ENCODE assay signal across 28 mouse cellular contexts in genomic region chr2:116936371-116936770, GRCm38 (mm10). TPM values are rescaled to one million over a fixed set of nuclear protein-coding genes. Genes with fewer than 3 reads are reported as not detected.
DNase-seq lines count a peak whose midpoint lies in the region; ATAC-seq and TF ChIP-seq lines count a peak whose summit lies in the region.
"Had no signal": no experiment of that assay in that cellular context is flagged by ENCODE, and none has a peak within 500 bp of the region (broad histone marks: within the 10 kb centered on the region; RNA-seq: fewer than 3 reads in every experiment).

No protein-coding gene starts in this region.

- no peak for TF ChIP-seq CTCF in liver, postnatal 0 days (IDR thresholded peaks at IDR 0.05; ENCODE audit: low read depth)

- WGBS in heart, embryonic 11.5 days (ENCODE audit: insufficient replicate concordance) = 50% methylated on average over 2 of the region's 2 CpGs
- WGBS in liver, postnatal 0 days (ENCODE audit: insufficient replicate concordance) = 61% methylated on average over 2 of the region's 2 CpGs

- H3K9me3 ChIP-seq in heart, embryonic 11.5 days (replicated peaks; ENCODE audit: control insufficient read depth, low read length) = no peaks in the 10 kb centered on the region
- no peaks in the 10 kb centered on the region for H3K9me3 ChIP-seq in liver, postnatal 0 days (ENCODE audit: low read length)
- H3K9me3 ChIP-seq: embryonic facial prominence, embryonic 13.5 days; embryonic facial prominence, embryonic 15.5 days; forebrain, embryonic 10.5 days; forebrain, embryonic 12.5 days had no signal

- H3K9ac ChIP-seq in heart, embryonic 11.5 days (ENCODE audit: low read depth, low read length) = no peak overlapping the region
- no peak overlapping the region for H3K9ac ChIP-seq in liver, postnatal 0 days (replicated peaks)
- H3K9ac ChIP-seq: embryonic facial prominence, embryonic 13.5 days; embryonic facial prominence, embryonic 15.5 days; forebrain, embryonic 12.5 days had no signal

- no peaks in the 10 kb centered on the region for H3K36me3 ChIP-seq in heart, embryonic 11.5 days (ENCODE audit: control insufficient read depth, insufficient read depth, low read length)
- no peaks in the 10 kb centered on the region for H3K36me3 ChIP-seq in liver, postnatal 0 days (replicated peaks; ENCODE audit: insufficient read depth, low read length)
- H3K36me3 ChIP-seq: embryonic facial prominence, embryonic 13.5 days; embryonic facial prominence, embryonic 15.5 days; forebrain, embryonic 10.5 days; forebrain, embryonic 12.5 days had no signal

- H3K4me3 ChIP-seq in heart, embryonic 11.5 days (ENCODE audit: low read depth, low read length) = no peak overlapping the region
- H3K4me3 ChIP-seq in liver, postnatal 0 days (ENCODE audit: low read depth, low read length) = no peak overlapping the region
- H3K4me3 ChIP-seq: embryonic facial prominence, embryonic 13.5 days; embryonic facial prominence, embryonic 15.5 days; erythroblast, embryonic 14.5 days; forebrain, embryonic 10.5 days; forebrain, embryonic 12.5 days had no signal

- no peak overlapping the region for H3K27ac ChIP-seq in heart, embryonic 11.5 days (ENCODE audit: low read depth, low read length)
- no peak overlapping the region for H3K27ac ChIP-seq in liver, postnatal 0 days (ENCODE audit: low read depth)
- H3K27ac ChIP-seq: embryonic facial prominence, embryonic 13.5 days; embryonic facial prominence, embryonic 15.5 days; forebrain, embryonic 10.5 days; forebrain, embryonic 12.5 days had no signal

- H3K27me3 ChIP-seq in heart, embryonic 11.5 days (ENCODE audit: control insufficient read depth, insufficient read depth, low read length) = no peaks in the 10 kb centered on the region
- no peaks in the 10 kb centered on the region for H3K27me3 ChIP-seq in liver, postnatal 0 days (ENCODE audit: insufficient read depth, low read length)
- H3K27me3 ChIP-seq: embryonic facial prominence, embryonic 13.5 days; embryonic facial prominence, embryonic 15.5 days; forebrain, embryonic 12.5 days had no signal

- peak; percentile 39 for DNase-seq in adrenal gland, adult 2 months
- no peak for DNase-seq in adrenal gland, adult 8-10 months
- DNase-seq in adrenal gland, postnatal 14 days = peak; percentile 19
- DNase-seq in adrenal gland, postnatal 4 days (ENCODE audit: low spot score in 2 of 2) = no peak
- DNase-seq in heart, adult 11 months = peak; percentile 30
- peak; percentile 32 for DNase-seq in mesoderm, embryonic 11.5 days (ENCODE audit: low read depth, low spot score)
- DNase-seq in liver, postnatal 0 days = no peak
- DNase-seq: cerebellum, adult 11 months; cerebellum, adult 18-20 months; cerebellum, adult 8-10 months; cerebellum, adult 9-11 months; cerebellum, postnatal 14 days; cerebellum, postnatal 36 days had no signal

- no peak for TF ChIP-seq EP300 in liver, postnatal 0 days (IDR thresholded peaks at IDR 0.05; ENCODE audit: low read depth)

- ATAC-seq in heart, embryonic 11.5 days (replicated peaks; ENCODE audit: insufficient number of reproducible peaks, low FRiP score, low TSS enrichment) = no peak
- ATAC-seq in liver, postnatal 0 days = no peak
- ATAC-seq: forebrain, embryonic 14.5 days; forebrain, embryonic 16.5 days had no signal

- H3K4me2 ChIP-seq in heart, embryonic 11.5 days = no peak overlapping the region
- H3K4me2 ChIP-seq in liver, postnatal 0 days (ENCODE audit: low read depth, low read length) = no peak overlapping the region
- H3K4me2 ChIP-seq: embryonic facial prominence, embryonic 13.5 days; embryonic facial prominence, embryonic 15.5 days; forebrain, embryonic 12.5 days had no signal

- H3K4me1 ChIP-seq in heart, embryonic 11.5 days (ENCODE audit: control insufficient read depth, insufficient read depth, low read length) = 0 out of 2 replicates have a peak, but pooled peaks cover 3% of the 10 kb centered on the region
- no peaks in the 10 kb centered on the region; the same call in 1 of the 2 replicates for H3K4me1 ChIP-seq in liver, postnatal 0 days (ENCODE audit: insufficient read depth)
- H3K4me1 ChIP-seq: embryonic facial prominence, embryonic 13.5 days; embryonic facial prominence, embryonic 15.5 days; forebrain, embryonic 12.5 days had no signal

RNA-seq across cellular contexts. Expression of gene Tmco5, which starts 57.9 kb away (rescaled TPM):
- total RNA-seq in adrenal gland, adult 2 months (2021) = not detected
- polyA plus RNA-seq in adrenal gland, adult 2 months (2012; rRNA removed) = not detected in 2 replicates
- total RNA-seq in adrenal gland, adult 8-10 months (2022) = not detected
- total RNA-seq in adrenal gland, postnatal 14 days (2021) = not detected in 2 replicates
- not detected for total RNA-seq in adrenal gland, postnatal 4 days (2021)
- not detected in 2 replicates for polyA plus RNA-seq in heart, embryonic 11.5 days (2014; fragmentation: Nextera tagmentation; extraction: Ambion mirVana)
- not detected in 2 replicates for polyA plus RNA-seq in liver, postnatal 0 days (2015; fragmentation: Nextera tagmentation; extraction: Ambion mirVana)
- total RNA-seq: adrenal gland, postnatal 36 days; common myeloid progenitor, adult 5-6 weeks; ES-E14; MEL had no signal
- polyA plus RNA-seq: brain, embryonic 14.5 days; C2C12; embryonic facial prominence, embryonic 11.5 days; embryonic facial prominence, embryonic 13.5 days; embryonic facial prominence, embryonic 15.5 days; erythroblast, embryonic 14.5 days; forebrain, embryonic 10.5 days; forebrain, embryonic 12.5 days; forebrain, embryonic 14.5 days; forebrain, embryonic 16.5 days had no signal

Comparison
In these comparisons a context has a peak if more than half of its experiments do, and no peak if none do; other contexts are left out.
1. DNase-seq: peak in adrenal gland, adult 2 months (single experiment), adrenal gland, postnatal 14 days (single experiment), heart, adult 11 months (single experiment) and mesoderm, embryonic 11.5 days (single experiment); none in adrenal gland, adult 8-10 months (single experiment), adrenal gland, postnatal 4 days (0 of 2) and liver, postnatal 0 days (single experiment).